Mouse (Mus musculus) kidney, adult 2 months (tissue): ENCODE data around the gene Art2b. TPM values are rescaled to one million over a fixed set of nuclear protein-coding genes. Genes with fewer than 3 reads are reported as not detected.
"Not testable (repeated sequence)": the region's sequence is repeated elsewhere in the genome, so short reads cannot be mapped to it uniquely, and the experiment has no call there.

Experiments used
- DNase-seq: peaks from one replicate; pipeline ENCODE4 v3.0.0; 2021
- H3K27ac ChIP-seq: fragments of 200-500 bp; 2 replicates; pipeline ENCODE4 v1.5.1; 2012; ENCODE audit warnings: low read depth, low read length, control low read depth, inconsistent platforms; ENCODE audit not compliant: insufficient read depth
- H3K27me3 ChIP-seq: fragments of 200-500 bp; replicated peaks from 2 replicates; pipeline ENCODE4 v1.6.1; 2012; ENCODE audit warnings: mild to moderate bottlenecking, moderate library complexity, low read length, inconsistent platforms; ENCODE audit not compliant: control insufficient read depth, insufficient read depth
- H3K36me3 ChIP-seq: fragments of 200-500 bp; 2 replicates; pipeline ENCODE4 v1.6.1; 2012; ENCODE audit warnings: mild to moderate bottlenecking, moderate library complexity, low read length, inconsistent platforms; ENCODE audit not compliant: control insufficient read depth, insufficient read depth
- H3K4me1 ChIP-seq: fragments of 200-500 bp; 2 replicates; pipeline ENCODE4 v1.6.1; 2011; ENCODE audit warnings: low read length; ENCODE audit not compliant: control insufficient read depth, insufficient read depth
- H3K4me3 ChIP-seq: fragments of 200-500 bp; 2 replicates; pipeline ENCODE4 v1.5.1; 2011; ENCODE audit warnings: mild to moderate bottlenecking, low read depth, low read length, control low read depth; ENCODE audit not compliant: insufficient read depth
- CTCF ChIP-seq: fragments of 200-500 bp; conservative IDR thresholded peaks from 2 replicates; pipeline ENCODE4 v1.5.1; 2011; ENCODE audit warnings: low read depth, mild to moderate bottlenecking, control low read depth, low read length, moderate library complexity, mixed read lengths; ENCODE audit not compliant: insufficient read depth, insufficient read length
- POLR2A ChIP-seq: fragments of 200-500 bp; IDR thresholded peaks from one replicate; pipeline ENCODE4 v1.6.1; 2011; ENCODE audit warnings: low read depth, low read length, control low read depth
- WGBS: fragments of 180-500 bp; shearing (Covaris S2); methylation state at CpG from one replicate; pipeline ENCODE4 v1.1.7; 2018; 5-methylcytosine and 5-hydroxymethylcytosine counted together
- polyA plus RNA-seq: library from polyadenylated mRNA; depleted of rRNA; stranded (reverse); fragments of >200 nt; gene quantifications from 2 replicates; pipeline ENCODE4 v1.2.3, GENCODE M21; 2012

Gene Art2b
- polyA plus RNA-seq, 1 experiment, result 0.69 TPM

GRCm38 (mm10) chr7:101598482-101598881, 13.1 kb upstream of the Art2b start:
- Histone ChIP-seq H3K4me3 (no peak overlapping the region), H3K27ac (no peak overlapping the region), H3K36me3 (no peaks in the 10 kb centered on the region), H3K4me1 (no peaks in the 10 kb centered on the region), H3K27me3 (no peaks in the 10 kb centered on the region)
- WGBS, result 38% methylated on average over 2 of the region's 2 CpGs
- TF ChIP-seq CTCF, result no peak
- no peak for TF ChIP-seq POLR2A
- DNase-seq, result no peak

GRCm38 (mm10) chr7:101594969-101595368, 9.6 kb upstream of the Art2b start:
- TF ChIP-seq POLR2A, result no peak
- no peak for TF ChIP-seq CTCF
- Histone ChIP-seq H3K4me3 (no peak overlapping the region), H3K27me3 (no peaks in the 10 kb centered on the region), H3K27ac (no peak overlapping the region), H3K36me3 (no peaks in the 10 kb centered on the region), H3K4me1 (no peaks in the 10 kb centered on the region)
- 75% methylated on average over 2 of the region's 2 CpGs for WGBS
- no peak for DNase-seq

GRCm38 (mm10) chr7:101584271-101584670, 1.1 kb downstream of the Art2b start:
- not testable (repeated sequence) for H3K27ac ChIP-seq, H3K27me3 ChIP-seq, H3K4me1 ChIP-seq, H3K4me3 ChIP-seq, H3K36me3 ChIP-seq
- WGBS, result 45% methylated on average over 6 of the region's 6 CpGs
- DNase-seq, result peak; percentile 8

GRCm38 (mm10) chr7:101582012-101582411, 3.4 kb downstream of the Art2b start:
- Histone ChIP-seq H3K27me3 (no peaks in the 10 kb centered on the region), H3K27ac (no peak overlapping the region), H3K36me3 (no peaks in the 10 kb centered on the region), H3K4me3 (no peak overlapping the region), H3K4me1 (no peaks in the 10 kb centered on the region)
- no peak for DNase-seq
- TF ChIP-seq POLR2A, result no peak
- no peak for TF ChIP-seq CTCF
- WGBS, result 88% methylated on average over 7 of the region's 7 CpGs

- H3K27me3 ChIP-seq, H3K27ac ChIP-seq, H3K4me3 ChIP-seq, H3K4me1 ChIP-seq, H3K36me3 ChIP-seq, DNase-seq: not testable (repeated sequence)
- WGBS, result 87% methylated on average over 3 of the region's 3 CpGs
These were observed 4.5 kb downstream of the Art2b start for GRCm38 (mm10) chr7:101580863-101581262.

- DNase-seq, result no peak
- WGBS, result 52% methylated on average over 3 of the region's 3 CpGs
- Histone ChIP-seq H3K36me3 (no peaks in the 10 kb centered on the region), H3K4me3 (no peak overlapping the region), H3K4me1 (no peaks in the 10 kb centered on the region), H3K27ac (no peak overlapping the region), H3K27me3 (no peaks in the 10 kb centered on the region)
- TF ChIP-seq CTCF (no peak), POLR2A (no peak)
These were observed 11.0 kb downstream of the Art2b start for GRCm38 (mm10) chr7:101574413-101574812.

GRCm38 (mm10) chr7:101573636-101574035, 11.8 kb downstream of the Art2b start:
- WGBS, result 88% methylated on average over 12 of the region's 12 CpGs
- H3K27me3 ChIP-seq, H3K36me3 ChIP-seq, H3K4me1 ChIP-seq, DNase-seq, H3K27ac ChIP-seq, H3K4me3 ChIP-seq: not testable (repeated sequence)

- Histone ChIP-seq H3K4me1 (no peaks in the 10 kb centered on the region), H3K27me3 (no peaks in the 10 kb centered on the region), H3K27ac (no peak overlapping the region), H3K4me3 (no peak overlapping the region), H3K36me3 (no peaks in the 10 kb centered on the region)
- TF ChIP-seq CTCF (no peak), POLR2A (no peak)
- 91% methylated on average over 2 of the region's 2 CpGs for WGBS
- DNase-seq, result no peak
These were observed 21.3 kb downstream of the Art2b start for GRCm38 (mm10) chr7:101564086-101564485.

GRCm38 (mm10) chr7:101559393-101559792, 26.0 kb downstream of the Art2b start:
- not testable (repeated sequence) for DNase-seq, H3K4me1 ChIP-seq, H3K36me3 ChIP-seq, H3K27me3 ChIP-seq, H3K4me3 ChIP-seq, H3K27ac ChIP-seq
- 68% methylated on average over 5 of the region's 5 CpGs for WGBS
